Mouse (Mus musculus): Measurements from ENCODE around the gene Nbl1. TPM values are rescaled to one million over a fixed set of nuclear protein-coding genes. Genes with fewer than 3 reads are reported as not detected.

Gene Nbl1
- total and polyA plus RNA-seq, 3 experiments = 0.89 to 2.0 (median 1.5) TPM

GRCm38 (mm10) chr4:139034010-139034367 is 58.8 kb downstream of the Nbl1 start:
- in situ Hi-C loops (cut with MboI; ENCODE audit: low pct_ligation_motif_present, low pct_unique_long_range_greater_than_20kb, low sequenced_read_pairs) (no loop called here), dilution Hi-C loops (cut with MboI; ENCODE audit: extremely low pct_ligation_motif_present, extremely low pct_unique_long_range_greater_than_20kb, low sequenced_read_pairs) (no loop called here)
- no peak for DNase-seq (ENCODE audit: extremely low read depth)
- H3K27ac ChIP-seq (ENCODE audit: insufficient read depth, low read depth) = no peak overlapping the region
- H3K27me3 ChIP-seq (replicated peaks) = no peaks in the 10 kb centered on the region
- no peaks in the 10 kb centered on the region for H3K4me1 ChIP-seq (ENCODE audit: control insufficient read depth in 1 of 2, insufficient read depth in 2 of 2)
- TF ChIP-seq TBP (conservative IDR thresholded peaks at IDR 0.05; ENCODE audit: low read depth, low read length) (no peak), UBTF (IDR thresholded peaks at IDR 0.05; ENCODE audit: low read depth, low read length) (no peak), POLR2AphosphoS2 (IDR thresholded peaks at IDR 0.05; ENCODE audit: low read depth, low read length) (no peak), ZMIZ1 (IDR thresholded peaks at IDR 0.05; ENCODE audit: low read depth, low read length) (no peak), POLR2A (IDR thresholded peaks at IDR 0.05; ENCODE audit: low read depth, low read length) (no peak), USF1 (IDR thresholded peaks at IDR 0.05; ENCODE audit: low read depth, low read length) (no peak), EP300 (IDR thresholded peaks at IDR 0.05; ENCODE audit: low read length) (no peak), MAZ (IDR thresholded peaks at IDR 0.05; ENCODE audit: low read depth, low read length) (no peak), CHD2 (IDR thresholded peaks at IDR 0.05; ENCODE audit: low read length) (no peak), USF2 (conservative IDR thresholded peaks at IDR 0.05; ENCODE audit: low read depth, low read length) (no peak), E2F4 (IDR thresholded peaks at IDR 0.05; ENCODE audit: insufficient replicate concordance, low read depth, low read length) (no peak), MEF2A (IDR thresholded peaks at IDR 0.05; ENCODE audit: borderline replicate concordance, low read depth, low read length) (no peak), RAD21 (IDR thresholded peaks at IDR 0.05; ENCODE audit: low read depth, low read length) (no peak), JUN (IDR thresholded peaks at IDR 0.05; ENCODE audit: insufficient read depth, low read depth, low read length) (no peak), TCF12 (IDR thresholded peaks at IDR 0.05; ENCODE audit: low read depth, low read length) (no peak), MAFK (IDR thresholded peaks at IDR 0.05; ENCODE audit: insufficient replicate concordance, low read length) (no peak), JUND (conservative IDR thresholded peaks at IDR 0.05; ENCODE audit: low read depth, low read length) (no peak), MYC (IDR thresholded peaks at IDR 0.05; ENCODE audit: low read depth, low read length) (no peak), KAT2A (IDR thresholded peaks at IDR 0.05; ENCODE audit: insufficient replicate concordance, low read length) (no peak), ZNF384 (IDR thresholded peaks at IDR 0.05; ENCODE audit: low read depth, low read length) (no peak)
- peaks cover 25 to 90% of the 10 kb centered on the region in 2 experiments for H3K36me3 ChIP-seq (replicated peaks in 1 of 2; ENCODE audit: control insufficient read depth in 1 of 2, insufficient read depth in 1 of 2, low read length in 1 of 2)
- peaks cover 14% of the 10 kb centered on the region for H3K9me3 ChIP-seq (replicated peaks; ENCODE audit: low read length)
- no peak overlapping the region for H3K9ac ChIP-seq (ENCODE audit: insufficient read depth, low read depth)
- no peaks in the 10 kb centered on the region for H3K79me2 ChIP-seq (replicated peaks; ENCODE audit: control insufficient read depth, extremely low read depth, insufficient read depth, poor library complexity, severe bottlenecking)
- no peak overlapping the region for H3K4me2 ChIP-seq (ENCODE audit: insufficient read depth, low read depth, poor library complexity, severe bottlenecking)
- H3K4me3 ChIP-seq (replicated peaks in 1 of 3; ENCODE audit: low read depth in 2 of 3, low read length in 2 of 3, poor library complexity in 1 of 3) = no peak overlapping the region

DNA sequence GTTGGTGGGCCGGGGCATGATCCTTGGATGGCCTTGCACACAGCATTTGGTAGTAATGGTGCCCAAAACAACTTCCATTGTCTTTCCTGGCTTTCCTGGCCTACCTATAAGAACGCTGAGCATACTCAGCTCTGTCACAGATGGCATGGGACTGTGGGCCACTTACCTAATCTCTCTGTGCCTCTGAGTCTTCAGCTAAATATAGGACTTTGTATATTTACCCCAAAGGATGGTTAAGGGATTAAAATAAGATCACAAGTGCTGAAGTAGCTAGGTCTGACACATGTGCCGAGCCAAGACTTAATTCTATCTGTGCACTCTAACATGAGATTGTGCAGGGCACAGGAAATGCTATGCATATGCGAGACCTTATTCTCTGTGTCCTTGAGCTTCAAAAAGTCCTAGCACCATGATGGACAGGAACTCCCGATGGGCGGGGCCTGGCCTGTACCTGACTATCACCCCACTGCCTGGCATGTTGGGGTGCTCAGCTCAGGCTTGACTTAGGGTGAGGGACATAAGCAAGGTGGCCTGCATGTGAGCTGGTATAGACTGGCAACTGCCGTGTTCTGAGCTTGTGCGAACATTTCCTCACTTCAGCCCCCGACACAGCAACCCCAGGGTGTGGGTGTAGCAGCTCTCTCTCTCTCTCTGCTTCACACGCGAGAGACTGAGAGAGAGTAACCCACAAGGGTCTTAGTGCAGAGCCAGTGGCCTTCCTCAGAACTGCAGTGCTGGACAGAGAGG is 59.4 kb downstream of the Nbl1 start:
- in situ Hi-C loops (cut with MboI; ENCODE audit: low pct_ligation_motif_present, low pct_unique_long_range_greater_than_20kb, low sequenced_read_pairs) = no loop called here
- no peaks in the 10 kb centered on the region for H3K79me2 ChIP-seq (replicated peaks; ENCODE audit: control insufficient read depth, extremely low read depth, insufficient read depth, poor library complexity, severe bottlenecking)
- no peak for DNase-seq (ENCODE audit: extremely low read depth)
- dilution Hi-C loops (cut with MboI; ENCODE audit: extremely low pct_ligation_motif_present, extremely low pct_unique_long_range_greater_than_20kb, low sequenced_read_pairs) = no loop called here
- H3K4me3 ChIP-seq (replicated peaks in 1 of 3; ENCODE audit: low read depth in 2 of 3, low read length in 2 of 3, poor library complexity in 1 of 3) = no peak overlapping the region
- H3K4me1 ChIP-seq (ENCODE audit: control insufficient read depth in 1 of 2, insufficient read depth in 2 of 2) = no peaks in the 10 kb centered on the region
- H3K36me3 ChIP-seq (replicated peaks in 1 of 2; ENCODE audit: control insufficient read depth in 1 of 2, insufficient read depth in 1 of 2, low read length in 1 of 2) = peaks cover 26 to 90% of the 10 kb centered on the region in 2 experiments
- no peaks in the 10 kb centered on the region for H3K27me3 ChIP-seq (replicated peaks)
- peaks cover 14% of the 10 kb centered on the region for H3K9me3 ChIP-seq (replicated peaks; ENCODE audit: low read length)
- H3K4me2 ChIP-seq (ENCODE audit: insufficient read depth, low read depth, poor library complexity, severe bottlenecking) = no peak overlapping the region
- no peak for TF ChIP-seq SMC3 (IDR thresholded peaks at IDR 0.05; ENCODE audit: low read depth, low read length)
- TF ChIP-seq SIN3A (IDR thresholded peaks at IDR 0.05; ENCODE audit: low read length) = no peak
- TF ChIP-seq JUN (IDR thresholded peaks at IDR 0.05; ENCODE audit: insufficient read depth, low read depth, low read length) = no peak
- TF ChIP-seq ELF1 (IDR thresholded peaks at IDR 0.05; ENCODE audit: low read depth, low read length) = no peak
- TF ChIP-seq MXI1 (IDR thresholded peaks at IDR 0.05; ENCODE audit: low read depth, low read length) = no peak
- no peak for TF ChIP-seq ZNF384 (IDR thresholded peaks at IDR 0.05; ENCODE audit: low read depth, low read length)
- no peak for TF ChIP-seq CHD2 (IDR thresholded peaks at IDR 0.05; ENCODE audit: low read length)
- TF ChIP-seq MEF2A (IDR thresholded peaks at IDR 0.05; ENCODE audit: borderline replicate concordance, low read depth, low read length) = no peak
- no peak for TF ChIP-seq MAX (IDR thresholded peaks at IDR 0.05; ENCODE audit: low read length)
- no peak for TF ChIP-seq E2F4 (IDR thresholded peaks at IDR 0.05; ENCODE audit: insufficient replicate concordance, low read depth, low read length)
- no peak for TF ChIP-seq RAD21 (IDR thresholded peaks at IDR 0.05; ENCODE audit: low read depth, low read length)
- no peak for TF ChIP-seq POLR2A (IDR thresholded peaks at IDR 0.05; ENCODE audit: low read depth, low read length)
- TF ChIP-seq JUND (conservative IDR thresholded peaks at IDR 0.05; ENCODE audit: low read depth, low read length) = no peak
- TF ChIP-seq TCF12 (IDR thresholded peaks at IDR 0.05; ENCODE audit: low read depth, low read length) = no peak
- H3K27ac ChIP-seq (ENCODE audit: insufficient read depth, low read depth) = no peak overlapping the region
- no peak overlapping the region for H3K9ac ChIP-seq (ENCODE audit: insufficient read depth, low read depth)
